Mouse (Mus musculus) liver, postnatal 0 days (tissue): ENCODE measurements at regions not wholly inside any gene's neighbourhood (a gene's known extent, or its start where the extent isn't known, plus 50 kb on each side); places are given as distances from the start of the nearest gene placed in this dataset.
"Not testable (repeated sequence)": the region's sequence is repeated elsewhere in the genome, so short reads cannot be mapped to it uniquely, and the experiment has no call there.

Source experiments
- CTCF ChIP-seq: sonication (generic); IDR thresholded peaks from 2 replicates; pipeline ENCODE4 v1.5.1; 2016; ENCODE audit warnings: antibody characterized with exemption, low read depth
- EP300 ChIP-seq: IDR thresholded peaks from 2 replicates; pipeline ENCODE4 v1.6.1; 2016; ENCODE audit warnings: antibody characterized with exemption, low read depth, mild to moderate bottlenecking

DNA sequence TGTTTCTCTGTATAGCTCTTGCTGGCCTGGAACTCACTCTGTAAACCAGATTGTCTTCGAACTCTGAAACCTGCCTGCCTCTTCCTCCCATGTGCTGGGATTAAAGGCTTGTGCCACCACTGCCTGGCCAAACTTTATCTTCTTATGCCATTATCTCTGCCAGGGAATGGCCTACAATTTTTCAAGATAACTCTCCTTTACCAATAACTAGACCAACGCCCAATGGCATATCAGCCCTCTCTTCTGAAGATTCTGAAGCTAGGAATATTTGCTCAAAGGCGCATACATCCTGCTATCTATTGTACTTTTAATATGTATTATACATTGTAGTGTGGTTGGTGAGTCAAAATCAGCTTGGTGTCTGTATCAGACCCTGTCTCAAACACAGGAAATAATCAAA is 235.4 kb upstream of the Cts3 start:
- not testable (repeated sequence) for TF ChIP-seq EP300, CTCF
